Mouse (Mus musculus) kidney, postnatal 0 days (tissue): ENCODE results near the gene Ccdc170. TPM values are rescaled to one million over a fixed set of nuclear protein-coding genes. Genes with fewer than 3 reads are reported as not detected.
"Not testable (repeated sequence)": the region's sequence is repeated elsewhere in the genome, so short reads cannot be mapped to it uniquely, and the experiment has no call there.

Source experiments
- ATAC-seq: fragments of 200-750 bp; cut with Nextera tagmentation; replicated peaks from 2 replicates; pipeline ENCODE4 v1.8.0; 2017; ENCODE audit warnings: low read depth, moderate number of reproducible peaks, moderate TSS enrichment, moderate library complexity; ENCODE audit not compliant: low FRiP score
- DNase-seq: peaks from one replicate; pipeline ENCODE4 v3.0.0-alpha.2; 2016; ENCODE audit warnings: low spot score
- H3K27ac ChIP-seq: fragments of 300-500 bp; sonication (generic); 2 replicates; pipeline ENCODE4 v1.5.1; 2014; ENCODE audit warnings: mild to moderate bottlenecking
- H3K27me3 ChIP-seq: fragments of 300-500 bp; sonication (generic); 2 replicates; pipeline ENCODE4 v1.6.1; 2014; ENCODE audit warnings: low read length, mixed read lengths; ENCODE audit not compliant: insufficient read depth
- H3K36me3 ChIP-seq: fragments of 300-500 bp; sonication (generic); 2 replicates; pipeline ENCODE4 v1.6.1; 2014; ENCODE audit warnings: low read length, mixed read lengths; ENCODE audit not compliant: insufficient read depth
- H3K4me1 ChIP-seq: fragments of 300-500 bp; sonication (generic); replicated peaks from 2 replicates; pipeline ENCODE4 v1.6.1; 2014; ENCODE audit warnings: antibody characterized with exemption, low read length, mixed read lengths; ENCODE audit not compliant: insufficient read depth
- H3K4me2 ChIP-seq: fragments of 300-500 bp; sonication (generic); 2 replicates; pipeline ENCODE4 v1.6.1; 2014; ENCODE audit warnings: mild to moderate bottlenecking, low read length, moderate library complexity, mixed read lengths
- H3K4me3 ChIP-seq: fragments of 300-500 bp; sonication (generic); replicated peaks from 2 replicates; pipeline ENCODE4 v1.5.1; 2014; ENCODE audit warnings: low read depth, low read length
- H3K9ac ChIP-seq: fragments of 300-500 bp; sonication (generic); 2 replicates; pipeline ENCODE4 v1.6.1; 2014; ENCODE audit warnings: low read depth, low read length
- H3K9me3 ChIP-seq: fragments of 300-500 bp; sonication (generic); replicated peaks from 2 replicates; pipeline ENCODE4 v1.6.1; 2016; ENCODE audit warnings: low read length, inconsistent platforms, mixed read lengths
- CTCF ChIP-seq: IDR thresholded peaks from 2 replicates; pipeline ENCODE4 v1.5.1; 2016; ENCODE audit warnings: antibody characterized with exemption, low read depth, mild to moderate bottlenecking, moderate library complexity
- WGBS: fragments of 180-500 bp; shearing (Covaris S2); extraction: QIAGEN DNeasy Blood & Tissue Kit; methylation state at CpG from one replicate; pipeline ENCODE4 v1.1.7; 2014; 5-methylcytosine and 5-hydroxymethylcytosine counted together
- polyA plus RNA-seq: library from polyadenylated mRNA; unstranded; fragments of >200 nt; fragmentation: Nextera tagmentation; extraction: Ambion mirVana; gene quantifications from 2 replicates; pipeline ENCODE4 v1.2.1, GENCODE M21; 2015

Gene Ccdc170
- polyA plus RNA-seq, 1 experiment from 2014 or later = 1.0 TPM

- Histone ChIP-seq H3K9me3 (no peaks in the 10 kb centered on the region), H3K9ac (no peak overlapping the region), H3K4me2 (no peak overlapping the region), H3K36me3 (no peaks in the 10 kb centered on the region), H3K4me3 (no peak overlapping the region), H3K4me1 (no peaks in the 10 kb centered on the region), H3K27ac (no peak overlapping the region), H3K27me3 (no peaks in the 10 kb centered on the region)
- DNase-seq (no peak), ATAC-seq (no peak)
- 84% methylated on average over 12 of the region's 12 CpGs for WGBS
- TF ChIP-seq CTCF = no peak
Observed at GRCm38 (mm10) chr10:4598916-4599315, 116.6 kb downstream of the Ccdc170 start.

GRCm38 (mm10) chr10:4599591-4599990 lies 117.3 kb downstream of the Ccdc170 start:
- WGBS = 78% methylated on average over 4 of the region's 4 CpGs

GRCm38 (mm10) chr10:4600796-4601474 lies 118.6 kb downstream of the Ccdc170 start:
- no peak for TF ChIP-seq CTCF
- Histone ChIP-seq H3K9ac (no peak overlapping the region), H3K9me3 (no peaks in the 10 kb centered on the region), H3K27me3 (no peaks in the 10 kb centered on the region), H3K4me1 (no peaks in the 10 kb centered on the region), H3K27ac (no peak overlapping the region), H3K4me2 (no peak overlapping the region), H3K36me3 (no peaks in the 10 kb centered on the region), H3K4me3 (no peak overlapping the region)
- no peak for ATAC-seq
- no peak for DNase-seq
- WGBS = 71% methylated on average over 2 of the region's 2 CpGs

More at GRCm38 (mm10) chr10:4599591-4599990, 117.3 kb downstream of the Ccdc170 start:
- Histone ChIP-seq H3K4me2 (no peak overlapping the region), H3K27ac (no peak overlapping the region), H3K36me3 (no peaks in the 10 kb centered on the region), H3K4me3 (no peak overlapping the region), H3K9ac (no peak overlapping the region), H3K9me3 (no peaks in the 10 kb centered on the region), H3K27me3 (no peaks in the 10 kb centered on the region), H3K4me1 (no peaks in the 10 kb centered on the region)
- no peak for TF ChIP-seq CTCF
- DNase-seq (no peak), ATAC-seq (no peak)

GRCm38 (mm10) chr10:4601612-4602011 lies 119.3 kb downstream of the Ccdc170 start:
- not testable (repeated sequence) for H3K36me3 ChIP-seq, H3K9ac ChIP-seq, H3K4me3 ChIP-seq, H3K9me3 ChIP-seq, H3K27me3 ChIP-seq, H3K4me2 ChIP-seq, ATAC-seq, DNase-seq, H3K27ac ChIP-seq, H3K4me1 ChIP-seq

GRCm38 (mm10) chr10:4602466-4602865 lies 120.2 kb downstream of the Ccdc170 start:
- Histone ChIP-seq H3K4me3 (no peak overlapping the region), H3K9ac (no peak overlapping the region), H3K4me2 (no peak overlapping the region), H3K4me1 (no peaks in the 10 kb centered on the region), H3K36me3 (no peaks in the 10 kb centered on the region), H3K27me3 (no peaks in the 10 kb centered on the region), H3K9me3 (no peaks in the 10 kb centered on the region), H3K27ac (no peak overlapping the region)
- DNase-seq = no peak
- ATAC-seq = no peak
- no peak for TF ChIP-seq CTCF
- WGBS = 76% methylated on average over 4 of the region's 4 CpGs

- H3K9ac ChIP-seq = no peak overlapping the region
- H3K4me3 ChIP-seq = no peak overlapping the region
- WGBS = 76% methylated on average over 4 of the region's 4 CpGs
- DNase-seq (no peak), ATAC-seq (no peak)
- no peaks in the 10 kb centered on the region for H3K36me3 ChIP-seq
- H3K27ac ChIP-seq = no peak overlapping the region
- H3K4me2 ChIP-seq = no peak overlapping the region
- no peaks in the 10 kb centered on the region for H3K27me3 ChIP-seq
- no peaks in the 10 kb centered on the region for H3K9me3 ChIP-seq
- TF ChIP-seq CTCF = no peak
- H3K4me1 ChIP-seq = no peaks in the 10 kb centered on the region
Observed at GRCm38 (mm10) chr10:4604527-4605209, 122.4 kb downstream of the Ccdc170 start.
